Mouse (Mus musculus): ENCODE measurements at regions not wholly inside any gene's neighbourhood (a gene's known extent, or its start where the extent isn't known, plus 50 kb on each side); places are given as distances from the start of the nearest gene placed in this dataset.

DNA sequence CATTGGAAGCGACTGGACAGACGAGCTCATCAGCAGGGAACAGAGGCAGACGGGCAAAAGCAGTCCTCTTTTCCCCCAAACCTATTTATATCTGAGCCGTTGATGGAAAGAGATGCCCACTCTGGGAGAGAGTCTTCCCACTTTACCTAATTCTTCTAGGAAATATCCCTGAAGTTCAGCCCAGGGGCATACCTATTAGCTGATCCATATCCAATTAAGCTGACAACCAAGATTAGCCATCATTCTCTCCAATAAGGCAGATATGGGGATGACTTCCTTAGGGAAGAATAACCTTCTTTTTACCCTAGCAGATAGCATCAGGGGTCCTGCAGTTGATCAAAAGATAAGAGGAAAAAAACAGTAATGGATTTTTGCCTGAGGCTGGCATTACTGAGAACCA, 78.2 kb upstream of the Spaca1 start:
- TF ChIP-seq ETS1 (IDR thresholded peaks at IDR 0.05; ENCODE audit: low read depth, low read length) (no peak), ZC3H11A (IDR thresholded peaks at IDR 0.05; ENCODE audit: low read depth, low read length) (no peak), BHLHE40 (IDR thresholded peaks at IDR 0.05; ENCODE audit: borderline replicate concordance, low read depth, low read length) (no peak), POLR2AphosphoS2 (IDR thresholded peaks at IDR 0.05; ENCODE audit: low read length) (no peak), POLR2A (IDR thresholded peaks at IDR 0.05; ENCODE audit: control insufficient read depth in 1 of 2, insufficient read depth in 1 of 2, low read depth in 1 of 2, low read length in 2 of 2, poor library complexity in 1 of 2) (no peak)
